Mouse (Mus musculus) midbrain, embryonic 12.5 days (tissue): ENCODE results near the gene Zbtb20. TPM values are rescaled to one million over a fixed set of nuclear protein-coding genes. Genes with fewer than 3 reads are reported as not detected.
A peak's percentile ranks its signal among the peaks of the same experiment; 100 is the strongest.

Experiments
- ATAC-seq: fragments of 200-750 bp; cut with Nextera tagmentation; 2 replicates; pipeline ENCODE4 v1.8.0; 2017; ENCODE audit warnings: low read depth, moderate TSS enrichment, moderate library complexity; ENCODE audit not compliant: low FRiP score
- H3K27ac ChIP-seq: fragments of 300-500 bp; sonication (generic); replicated peaks from 2 replicates; pipeline ENCODE4 v1.5.1; 2016; ENCODE audit warnings: mild to moderate bottlenecking
- H3K27me3 ChIP-seq: fragments of 300-500 bp; sonication (generic); 2 replicates; pipeline ENCODE4 v1.6.1; 2016; ENCODE audit warnings: mild to moderate bottlenecking
- H3K36me3 ChIP-seq: fragments of 300-500 bp; sonication (generic); 2 replicates; pipeline ENCODE4 v1.6.1; 2016
- H3K4me1 ChIP-seq: fragments of 300-500 bp; sonication (generic); 2 replicates; pipeline ENCODE4 v1.6.1; 2016
- H3K4me2 ChIP-seq: fragments of 300-500 bp; sonication (generic); replicated peaks from 2 replicates; pipeline ENCODE4 v1.6.1; 2016; ENCODE audit warnings: mild to moderate bottlenecking, moderate library complexity
- H3K4me3 ChIP-seq: fragments of 300-500 bp; sonication (generic); 2 replicates; pipeline ENCODE4 v1.5.1; 2016; ENCODE audit warnings: mild to moderate bottlenecking
- H3K9ac ChIP-seq: fragments of 300-500 bp; sonication (generic); replicated peaks from 2 replicates; pipeline ENCODE4 v1.6.1; 2016; ENCODE audit warnings: mild to moderate bottlenecking, moderate library complexity
- H3K9me3 ChIP-seq: fragments of 300-500 bp; sonication (generic); 2 replicates; pipeline ENCODE4 v1.6.1; 2016; ENCODE audit warnings: mild to moderate bottlenecking
- WGBS: fragments of 180-500 bp; shearing (Covaris S2); methylation state at CpG from one replicate; pipeline ENCODE4 v1.1.7; 2016; 5-methylcytosine and 5-hydroxymethylcytosine counted together
- polyA plus RNA-seq: library from polyadenylated mRNA; unstranded; fragments of >200 nt; fragmentation: Nextera tagmentation; extraction: Ambion mirVana; gene quantifications from 2 replicates; pipeline ENCODE4 v1.2.1, GENCODE M21; 2016

Zbtb20 gene
- polyA plus RNA-seq, 1 experiment from 2014 or later = 80.8 TPM

DNA sequence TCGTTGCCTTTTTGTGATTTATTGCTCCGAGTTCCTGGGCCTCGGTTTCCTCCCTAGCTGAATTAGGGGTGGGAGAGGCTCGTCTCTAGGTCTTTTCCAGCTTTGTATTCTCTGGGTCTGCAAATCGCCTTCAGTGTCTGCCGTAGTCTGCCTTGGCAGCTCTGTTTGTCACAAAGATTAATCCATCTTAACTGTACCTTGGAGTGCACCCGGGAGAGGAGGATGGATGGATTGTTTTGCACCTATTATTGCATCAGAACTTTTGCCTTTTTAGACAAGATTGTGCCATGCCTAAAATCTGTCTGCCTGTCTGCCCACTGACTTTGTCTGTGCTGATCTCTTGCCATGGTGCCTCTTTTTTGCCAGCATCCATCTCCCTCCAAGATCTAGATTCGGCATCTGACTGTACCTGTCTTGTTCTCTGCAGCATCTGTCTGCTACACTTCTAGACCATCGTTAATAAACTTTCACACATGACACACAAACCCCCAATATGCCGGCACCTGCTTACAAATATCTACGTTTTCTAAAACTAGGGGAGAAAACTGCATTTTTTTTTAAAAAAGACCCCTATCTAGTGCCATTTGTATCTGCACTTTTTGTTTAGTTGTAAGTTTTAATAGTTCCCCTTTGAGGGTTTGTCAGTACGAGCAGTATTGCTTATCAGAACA is 626.8 kb downstream of the Zbtb20 start:
- Histone ChIP-seq H3K27me3 (no peaks in the 10 kb centered on the region), H3K4me3 (peak overlapping the region; percentile 59), H3K36me3 (no peaks in the 10 kb centered on the region), H3K9ac (peak overlapping the region; percentile 79), H3K9me3 (no peaks in the 10 kb centered on the region), H3K27ac (peak overlapping the region; percentile 96), H3K4me1 (peaks cover 33% of the 10 kb centered on the region), H3K4me2 (peak overlapping the region; percentile 82)
- ATAC-seq = no peak
- 36% methylated on average over 12 of the region's 12 CpGs for WGBS

DNA sequence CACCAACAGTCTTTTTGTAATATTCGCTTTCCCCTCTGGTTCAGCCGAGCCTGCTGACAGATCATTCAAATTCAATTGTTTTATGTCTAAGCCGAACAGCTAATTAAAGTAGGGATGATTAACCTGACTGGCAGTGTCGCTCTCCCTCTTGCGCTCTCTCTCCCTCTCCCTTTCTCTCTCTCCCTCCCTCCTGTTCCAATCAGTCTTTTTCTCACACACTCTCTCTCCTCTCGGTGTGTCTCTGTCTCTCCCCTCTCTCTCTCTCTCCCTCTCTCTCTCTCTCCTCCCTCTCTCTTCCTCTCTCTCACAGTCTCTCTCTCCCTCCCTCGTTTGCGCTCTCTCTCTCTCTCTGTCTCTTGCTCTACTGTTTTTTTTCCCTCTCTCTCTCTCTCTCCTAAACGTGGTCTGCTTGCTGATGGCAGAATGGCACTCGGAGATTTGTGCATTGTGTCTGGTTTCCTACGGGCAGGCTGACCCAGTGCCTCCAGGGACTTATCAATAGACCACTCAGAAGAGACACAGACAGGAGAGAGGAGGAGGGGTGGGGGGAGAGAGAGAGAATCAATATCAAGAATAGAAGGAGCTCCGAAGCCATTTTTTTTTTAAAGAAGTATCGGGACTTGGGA is 627.4 kb downstream of the Zbtb20 start:
- peak overlapping the region; percentile 82 for H3K4me2 ChIP-seq
- peaks cover 35% of the 10 kb centered on the region for H3K4me1 ChIP-seq
- peak overlapping the region; percentile 96 for H3K27ac ChIP-seq
- H3K9me3 ChIP-seq = no peaks in the 10 kb centered on the region
- H3K4me3 ChIP-seq = peak overlapping the region; percentile 59
- ATAC-seq = peak; percentile 92
- no peaks in the 10 kb centered on the region for H3K36me3 ChIP-seq
- H3K27me3 ChIP-seq = no peaks in the 10 kb centered on the region
- peak overlapping the region; percentile 79 for H3K9ac ChIP-seq
- WGBS = 5% methylated on average over 13 of the region's 13 CpGs

DNA sequence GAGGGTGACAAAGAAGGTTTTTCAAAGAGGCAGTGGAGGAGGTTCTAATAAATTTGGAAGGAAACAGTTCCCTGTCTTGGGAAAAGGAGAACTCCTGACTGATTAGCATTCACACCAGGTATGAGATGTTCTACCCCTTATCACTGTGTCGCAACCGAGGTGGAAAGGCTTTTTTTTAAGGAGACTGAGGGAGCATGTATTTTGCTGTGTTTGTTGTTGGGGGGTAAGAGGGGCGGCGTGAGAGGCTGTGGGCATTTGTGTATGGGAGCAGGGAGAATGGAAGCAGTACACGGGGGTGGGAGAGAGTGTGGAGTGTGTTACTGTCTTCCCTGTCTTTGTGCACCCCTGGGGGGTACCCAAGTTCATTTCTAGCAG is 627.9 kb downstream of the Zbtb20 start:
- H3K27me3 ChIP-seq = no peaks in the 10 kb centered on the region
- H3K4me3 ChIP-seq = peak overlapping the region; percentile 59
- no peaks in the 10 kb centered on the region for H3K36me3 ChIP-seq
- H3K27ac ChIP-seq = peak overlapping the region; percentile 96
- 1% methylated on average over 5 of the region's 5 CpGs for WGBS
- H3K4me1 ChIP-seq = peaks cover 40% of the 10 kb centered on the region
- no peaks in the 10 kb centered on the region for H3K9me3 ChIP-seq
- peak overlapping the region; percentile 79 for H3K9ac ChIP-seq
- ATAC-seq = peak; percentile 73
- H3K4me2 ChIP-seq = peak overlapping the region; percentile 82

GRCm38 (mm10) chr16:43504151-43504550 is 628.5 kb downstream of the Zbtb20 start:
- H3K4me2 ChIP-seq = peak overlapping the region; percentile 82
- H3K27me3 ChIP-seq = no peaks in the 10 kb centered on the region
- H3K9ac ChIP-seq = peak overlapping the region; percentile 79
- 0 out of 2 replicates have a peak, but pooled peaks have one; percentile 31 for ATAC-seq
- H3K27ac ChIP-seq = peak overlapping the region; percentile 96
- H3K4me3 ChIP-seq = peak overlapping the region; percentile 59
- no peaks in the 10 kb centered on the region for H3K36me3 ChIP-seq
- H3K9me3 ChIP-seq = no peaks in the 10 kb centered on the region
- peaks cover 42% of the 10 kb centered on the region for H3K4me1 ChIP-seq
- WGBS = 0% methylated on average over 3 of the region's 3 CpGs

DNA sequence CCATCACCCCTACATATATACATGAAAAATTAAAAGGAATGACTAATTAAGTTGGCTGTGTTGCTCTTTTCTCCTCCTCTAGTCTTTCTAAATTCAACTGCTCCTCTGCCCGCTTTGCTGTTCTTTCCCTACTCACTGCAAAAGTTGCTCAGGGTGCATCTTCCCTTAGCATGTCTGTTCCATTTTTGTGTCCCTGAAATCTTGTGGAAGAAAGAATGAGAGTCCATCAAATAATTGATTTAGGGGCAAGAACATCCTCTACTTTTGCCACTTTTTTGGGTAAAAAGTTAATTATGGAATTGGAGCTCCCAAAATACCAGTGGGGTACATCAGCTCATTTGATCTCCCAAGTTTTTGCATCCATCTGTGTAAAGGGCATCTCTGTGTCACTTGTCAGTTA is 628.9 kb downstream of the Zbtb20 start:
- Histone ChIP-seq H3K36me3 (no peaks in the 10 kb centered on the region), H3K4me3 (peak overlapping the region; percentile 59), H3K9ac (peak overlapping the region; percentile 79), H3K27ac (peak overlapping the region; percentile 96), H3K9me3 (no peaks in the 10 kb centered on the region), H3K4me1 (peaks cover 42% of the 10 kb centered on the region), H3K4me2 (peak overlapping the region; percentile 82), H3K27me3 (no peaks in the 10 kb centered on the region)
- ATAC-seq = no peak
- WGBS = 16% methylated on average over 1 of the region's 1 CpGs

DNA sequence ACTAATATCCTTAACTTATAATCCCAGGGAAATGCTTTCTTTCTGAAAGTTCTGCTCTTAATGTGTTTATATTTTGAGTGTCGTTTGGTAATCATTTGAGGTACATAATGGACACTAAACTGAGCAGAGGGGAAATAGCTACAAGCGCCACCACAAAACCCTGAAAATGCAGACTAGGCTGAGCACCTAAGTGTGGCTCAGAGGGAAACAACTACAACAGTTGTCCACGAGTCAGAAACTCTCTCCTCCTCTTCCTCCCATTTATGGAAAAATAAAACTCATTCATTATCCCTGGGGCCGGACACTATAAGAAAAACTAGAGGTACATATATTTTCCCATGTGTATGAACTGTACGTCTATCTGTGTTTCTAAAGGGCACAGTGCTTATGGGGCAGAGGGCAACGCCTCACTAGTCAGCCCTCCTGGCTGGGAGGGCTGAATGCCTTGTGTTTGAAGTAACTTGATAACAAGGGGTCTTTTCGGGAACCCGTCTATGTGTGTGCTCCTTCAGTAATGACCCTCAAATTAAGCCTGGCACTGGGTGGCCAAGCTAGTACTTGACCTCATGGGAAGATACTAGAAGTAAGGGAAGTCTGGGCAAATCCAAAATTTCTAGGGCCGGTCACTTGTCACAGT is 629.8 kb downstream of the Zbtb20 start:
- WGBS = 25% methylated on average over 9 of the region's 9 CpGs
- peak overlapping the region; percentile 82 for H3K4me2 ChIP-seq
- H3K4me3 ChIP-seq = peak overlapping the region; percentile 59
- H3K4me1 ChIP-seq = peaks cover 43% of the 10 kb centered on the region
- ATAC-seq = no peak
- peak overlapping the region; percentile 77 for H3K9ac ChIP-seq
- peak overlapping the region; percentile 78 for H3K27ac ChIP-seq
- H3K27me3 ChIP-seq = no peaks in the 10 kb centered on the region
- no peaks in the 10 kb centered on the region for H3K9me3 ChIP-seq
- H3K36me3 ChIP-seq = no peaks in the 10 kb centered on the region

GRCm38 (mm10) chr16:43506189-43506751 is 630.6 kb downstream of the Zbtb20 start:
- Histone ChIP-seq H3K27me3 (no peaks in the 10 kb centered on the region), H3K36me3 (no peaks in the 10 kb centered on the region), H3K9ac (peak overlapping the region; percentile 77), H3K4me3 (peak overlapping the region; percentile 59), H3K9me3 (no peaks in the 10 kb centered on the region), H3K4me2 (peak overlapping the region; percentile 82), H3K27ac (peak overlapping the region; percentile 78), H3K4me1 (peaks cover 49% of the 10 kb centered on the region)
- 11% methylated on average over 9 of the region's 9 CpGs for WGBS
- 0 out of 2 replicates have a peak, but pooled peaks have one; percentile 5 for ATAC-seq

DNA sequence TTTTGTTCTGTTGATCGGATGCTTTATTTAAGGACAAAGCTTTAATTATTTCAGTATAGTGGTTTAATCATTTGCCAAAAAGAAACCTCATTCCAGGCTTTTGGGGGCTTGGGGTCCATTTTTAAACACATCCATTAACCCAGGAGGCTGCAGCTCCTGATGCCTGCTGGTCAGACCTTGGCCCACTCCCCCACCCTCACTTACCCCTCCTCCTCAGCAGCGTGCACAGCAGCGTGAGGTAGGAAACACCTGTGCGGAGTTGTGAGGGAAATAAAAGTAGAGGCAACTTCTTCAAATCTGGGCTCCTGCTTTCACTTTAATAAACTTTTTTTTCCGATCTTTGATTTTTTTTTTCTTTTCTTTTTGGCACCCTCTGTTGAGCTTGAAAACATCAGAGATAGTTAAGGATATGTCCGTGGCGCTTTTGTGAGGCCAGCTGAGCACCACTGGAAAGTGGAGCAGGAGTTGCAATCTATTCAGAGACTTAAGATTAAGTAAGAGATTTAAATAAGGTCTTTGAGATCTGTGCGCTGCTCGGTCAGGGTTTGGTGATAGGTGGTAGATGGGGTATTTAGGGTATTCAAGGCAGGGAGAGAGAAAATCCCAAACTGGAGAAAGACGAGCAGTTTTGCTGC is 631.2 kb downstream of the Zbtb20 start:
- peaks cover 49% of the 10 kb centered on the region for H3K4me1 ChIP-seq
- H3K27me3 ChIP-seq = no peaks in the 10 kb centered on the region
- no peaks in the 10 kb centered on the region for H3K36me3 ChIP-seq
- ATAC-seq = no peak
- H3K4me3 ChIP-seq = peak overlapping the region; percentile 59
- 13% methylated on average over 10 of the region's 10 CpGs for WGBS
- peak overlapping the region; percentile 78 for H3K27ac ChIP-seq
- peak overlapping the region; percentile 77 for H3K9ac ChIP-seq
- H3K9me3 ChIP-seq = no peaks in the 10 kb centered on the region
- H3K4me2 ChIP-seq = peak overlapping the region; percentile 82

DNA sequence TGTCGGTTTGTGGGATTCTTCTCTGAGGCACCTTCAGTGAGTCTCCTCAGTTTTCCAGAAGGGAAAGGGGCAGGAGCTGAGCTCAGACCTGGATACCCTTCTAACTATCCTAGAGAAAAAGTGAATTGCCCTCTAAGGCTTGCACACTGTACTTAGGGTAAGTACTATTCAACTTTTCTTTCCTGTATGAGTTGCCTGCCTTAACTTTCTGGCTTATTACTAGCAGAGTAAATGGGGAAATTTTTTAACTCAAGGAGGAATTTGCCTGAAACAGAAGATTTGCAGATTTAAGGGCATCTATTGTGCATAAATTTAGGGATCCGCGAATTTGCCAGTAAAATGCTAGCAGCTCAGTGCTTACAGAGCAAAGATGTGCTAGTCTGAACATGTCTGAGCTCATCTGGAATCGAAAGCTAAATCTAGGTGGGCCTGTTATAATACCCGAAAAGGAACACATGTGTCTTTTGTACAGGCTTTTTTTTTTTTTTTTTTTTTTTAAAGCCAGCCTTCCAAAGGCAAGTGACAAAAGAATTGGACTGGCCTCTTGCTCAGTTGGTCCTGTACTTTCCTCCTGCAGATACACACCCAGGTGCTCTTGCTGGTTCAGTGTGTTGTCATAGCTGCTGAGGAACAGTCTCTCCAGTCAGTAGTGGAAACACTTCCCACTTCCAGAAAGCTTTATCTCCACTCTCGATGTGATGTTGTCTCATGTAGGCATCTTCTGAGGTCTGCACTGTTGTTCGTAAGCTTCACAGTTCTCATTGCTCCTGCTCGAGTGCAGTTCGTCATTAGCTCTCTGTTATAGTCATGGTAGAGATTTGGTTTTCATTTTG is 632.7 kb downstream of the Zbtb20 start:
- H3K27me3 ChIP-seq = no peaks in the 10 kb centered on the region
- H3K36me3 ChIP-seq = no peaks in the 10 kb centered on the region
- H3K4me3 ChIP-seq = no peak overlapping the region; the same call in 1 of the 2 replicates
- no peak for ATAC-seq
- peaks cover 38% of the 10 kb centered on the region for H3K4me1 ChIP-seq
- peak overlapping the region; percentile 27 for H3K4me2 ChIP-seq
- H3K27ac ChIP-seq = no peak overlapping the region
- no peak overlapping the region for H3K9ac ChIP-seq
- H3K9me3 ChIP-seq = no peaks in the 10 kb centered on the region
- WGBS = 70% methylated on average over 9 of the region's 9 CpGs

- WGBS = 55% methylated on average over 5 of the region's 5 CpGs
- no peak overlapping the region for H3K4me3 ChIP-seq
- peak overlapping the region; percentile 1; the same call in 1 of the 2 replicates for H3K9ac ChIP-seq
- no peaks in the 10 kb centered on the region for H3K36me3 ChIP-seq
- ATAC-seq = no peak
- peak overlapping the region; percentile 22; the same call in 1 of the 2 replicates for H3K27ac ChIP-seq
- no peaks in the 10 kb centered on the region for H3K9me3 ChIP-seq
- no peak overlapping the region for H3K4me2 ChIP-seq
- H3K27me3 ChIP-seq = no peaks in the 10 kb centered on the region
- peaks cover 35% of the 10 kb centered on the region for H3K4me1 ChIP-seq
These were observed 634.8 kb downstream of the Zbtb20 start for GRCm38 (mm10) chr16:43510516-43510915.

DNA sequence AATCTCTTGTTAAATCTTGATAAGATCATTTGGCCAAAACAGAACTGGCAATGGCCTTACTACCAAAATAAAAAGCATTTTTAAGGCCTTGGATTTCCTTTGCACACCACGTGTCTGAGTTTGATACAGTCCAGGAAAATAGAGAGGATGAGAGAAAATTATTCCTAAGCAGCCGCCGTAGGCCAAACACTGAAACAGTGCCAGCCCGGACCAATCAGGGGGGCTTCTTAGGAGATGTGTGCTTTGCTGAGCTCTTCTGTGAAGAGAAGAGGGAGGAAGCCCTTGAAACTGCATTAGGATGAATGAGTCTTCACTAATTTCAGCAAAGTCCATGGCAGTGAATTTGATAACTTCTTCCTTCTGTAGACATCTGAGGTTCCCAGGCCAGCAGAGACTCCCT is 635.9 kb downstream of the Zbtb20 start:
- Histone ChIP-seq H3K4me2 (no peak overlapping the region), H3K9me3 (no peaks in the 10 kb centered on the region), H3K4me1 (peaks cover 28% of the 10 kb centered on the region), H3K36me3 (no peaks in the 10 kb centered on the region), H3K27ac (no peak overlapping the region), H3K9ac (no peak overlapping the region), H3K27me3 (no peaks in the 10 kb centered on the region), H3K4me3 (no peak overlapping the region)
- ATAC-seq = no peak
- 78% methylated on average over 4 of the region's 4 CpGs for WGBS
